Mouse (Mus musculus) lung, embryonic 16.5 days (tissue): ENCODE measurements around the gene Gkap1. TPM values are rescaled to one million over a fixed set of nuclear protein-coding genes. Genes with fewer than 3 reads are reported as not detected.

ENCODE experiments used
- ATAC-seq: fragments of 200-750 bp; cut with Nextera tagmentation; 2 replicates; pipeline ENCODE4 v1.8.0; 2017; ENCODE audit warnings: low read depth, mild to moderate bottlenecking, moderate library complexity
- H3K27ac ChIP-seq: fragments of 300-500 bp; sonication (generic); 2 replicates; pipeline ENCODE4 v1.5.1; 2014; ENCODE audit warnings: mild to moderate bottlenecking, control low read depth, low read length
- H3K27me3 ChIP-seq: fragments of 300-500 bp; sonication (generic); 2 replicates; pipeline ENCODE4 v1.6.1; 2014; ENCODE audit warnings: low read depth, low read length, mixed read lengths; ENCODE audit not compliant: control insufficient read depth, insufficient read depth
- H3K36me3 ChIP-seq: fragments of 300-500 bp; sonication (generic); 2 replicates; pipeline ENCODE4 v1.6.1; 2014; ENCODE audit warnings: low read length; ENCODE audit not compliant: control insufficient read depth, insufficient read depth
- H3K4me1 ChIP-seq: fragments of 300-500 bp; sonication (generic); replicated peaks from 2 replicates; pipeline ENCODE4 v1.6.1; 2014; ENCODE audit warnings: low read length, mixed read lengths; ENCODE audit not compliant: control insufficient read depth, insufficient read depth
- H3K4me2 ChIP-seq: fragments of 300-500 bp; sonication (generic); 2 replicates; pipeline ENCODE4 v1.6.1; 2014; ENCODE audit warnings: low read depth, low read length, control low read depth
- H3K4me3 ChIP-seq: fragments of 300-500 bp; sonication (generic); 2 replicates; pipeline ENCODE4 v1.5.1; 2014; ENCODE audit warnings: mild to moderate bottlenecking, low read length, control low read depth
- H3K9ac ChIP-seq: fragments of 300-500 bp; sonication (generic); 2 replicates; pipeline ENCODE4 v1.6.1; 2014; ENCODE audit warnings: low read length, control low read depth
- H3K9me3 ChIP-seq: fragments of 300-500 bp; sonication (generic); 2 replicates; pipeline ENCODE4 v1.6.1; 2016; ENCODE audit warnings: low read length; ENCODE audit not compliant: control insufficient read depth
- WGBS: fragments of 180-500 bp; shearing (Covaris S2); extraction: QIAGEN DNeasy Blood & Tissue Kit; methylation state at CpG from one replicate; pipeline ENCODE4 v1.1.7; 2014; 5-methylcytosine and 5-hydroxymethylcytosine counted together
- microRNA-seq: library from miRNA; unstranded; fragments of <30 nt; microRNA quantifications from one replicate; pipeline ENCODE4, GENCODE M21; 2016
- polyA plus RNA-seq: library from polyadenylated mRNA; unstranded; fragments of >200 nt; fragmentation: Nextera tagmentation; extraction: Ambion mirVana; gene quantifications from 2 replicates; pipeline ENCODE4 v1.2.1, GENCODE M21; 2015

Gene Gkap1
- polyA plus RNA-seq, 1 experiment from 2014 or later = 16.5 TPM

DNA sequence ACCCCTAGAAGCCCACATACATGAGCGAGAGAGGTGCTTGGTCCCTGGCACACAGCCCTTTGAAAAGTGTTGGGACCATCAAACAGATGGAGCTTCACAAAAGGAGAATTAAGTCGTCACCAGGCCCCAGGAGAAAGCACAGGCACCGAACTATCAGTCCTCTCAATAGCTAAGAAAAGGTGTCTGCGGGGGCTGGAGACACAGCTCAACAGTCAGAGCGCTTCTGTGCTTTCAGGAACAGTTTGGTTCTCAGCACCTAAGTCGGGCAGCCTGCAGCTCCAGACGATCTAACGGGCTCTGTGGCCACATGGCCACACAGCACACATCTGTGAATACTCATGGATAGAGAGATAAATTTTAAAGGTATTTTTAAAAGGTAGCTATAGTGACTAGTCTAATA is 89.2 kb downstream of the Gkap1 start:
- Histone ChIP-seq H3K9me3 (no peaks in the 10 kb centered on the region), H3K27me3 (no peaks in the 10 kb centered on the region), H3K4me2 (no peak overlapping the region), H3K9ac (no peak overlapping the region), H3K4me3 (no peak overlapping the region), H3K27ac (no peak overlapping the region), H3K36me3 (peaks cover 27% of the 10 kb centered on the region), H3K4me1 (no peaks in the 10 kb centered on the region)
- ATAC-seq = no peak
- WGBS = 90% methylated on average over 8 of the region's 8 CpGs

DNA sequence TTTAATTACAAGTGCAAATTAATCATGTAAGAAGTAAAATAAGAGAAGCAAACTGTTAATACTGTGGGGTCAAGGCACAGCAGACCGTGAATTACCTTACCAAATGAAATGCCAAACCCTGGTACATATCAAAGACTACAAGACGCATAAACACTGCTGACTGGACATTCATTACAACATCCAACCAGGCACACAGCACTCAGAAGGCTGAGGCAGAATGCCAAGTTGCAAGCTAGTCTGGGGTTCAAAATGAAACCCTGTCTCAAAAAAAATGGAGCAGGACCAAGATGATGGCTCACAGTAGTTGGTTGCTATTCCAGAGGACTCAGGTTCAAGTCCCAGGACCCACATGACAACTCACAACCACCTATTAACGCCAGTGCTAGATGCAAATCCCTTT is 91.4 kb downstream of the Gkap1 start:
- Histone ChIP-seq H3K9me3 (no peaks in the 10 kb centered on the region), H3K4me2 (no peak overlapping the region), H3K4me3 (no peak overlapping the region), H3K27ac (no peak overlapping the region), H3K9ac (no peak overlapping the region), H3K27me3 (no peaks in the 10 kb centered on the region), H3K36me3 (peaks cover 13% of the 10 kb centered on the region), H3K4me1 (no peaks in the 10 kb centered on the region)
- no peak for ATAC-seq
- WGBS = 78% methylated on average over 3 of the region's 3 CpGs

Small RNAs within 50 kb of the gene (microRNA-seq; reads per million reads assigned to microRNA genes)
- gene Mir6369 = not detected

Other genes with a start within 250 kb of the Gkap1 start
- 4.4 and 4.6 TPM in 2 replicates for gene Klhl3, start 162.1 kb downstream of the Gkap1 start, polyA plus RNA-seq
- gene Hnrnpa0, start 147.1 kb downstream of the Gkap1 start, polyA plus RNA-seq = 28.8 and 32.9 TPM in 2 replicates
- 37.2 and 41.8 TPM in 2 replicates for gene Idnk, start 118.0 kb downstream of the Gkap1 start, polyA plus RNA-seq
- 81.0 and 87.8 TPM in 2 replicates for gene Ubqln1, start 60.0 kb downstream of the Gkap1 start, polyA plus RNA-seq
- gene Kif27, start 83.4 kb upstream of the Gkap1 start, polyA plus RNA-seq = 1.4 and 1.6 TPM in 2 replicates
- 31.2 and 32.3 TPM in 2 replicates for gene 2210016F16Rik, start 109.5 kb upstream of the Gkap1 start, polyA plus RNA-seq
- 27.0 and 28.6 TPM in 2 replicates for gene Rmi1, start 126.5 kb upstream of the Gkap1 start, polyA plus RNA-seq
- gene Hnrnpk, start 127.6 kb upstream of the Gkap1 start, polyA plus RNA-seq = 1,519 and 1,646 TPM in 2 replicates